Mouse (Mus musculus) spleen, postnatal 14 days (tissue): ENCODE measurements around the gene Nktr.

ENCODE experiments used
- DNase-seq, 2 experiments: peaks; one replicate each; pipeline ENCODE4 v3.0.0; 2021 to 2022; ENCODE audit warnings: low spot score in 2 of 2

The Nktr gene

GRCm38 (mm10) chr9:121718792-121719318 lies at the start of gene Nktr:
Gene Nktr (plus strand): TSS chr9:121719169.
- peak; percentile 92 to 94 for DNase-seq

GRCm38 (mm10) chr9:121669348-121669791 lies 49.6 kb upstream of the Nktr start:
- DNase-seq: peak; percentile 24 to 37

- DNase-seq: no peak
Observed at GRCm38 (mm10) chr9:121671300-121671699, 47.7 kb upstream of the Nktr start.

GRCm38 (mm10) chr9:121672311-121672710 lies 46.7 kb upstream of the Nktr start:
- DNase-seq: no peak

GRCm38 (mm10) chr9:121673716-121674115 lies 45.3 kb upstream of the Nktr start:
- no peak for DNase-seq

- peak; percentile 22 to 27 for DNase-seq
Observed at GRCm38 (mm10) chr9:121675011-121675410, 44.0 kb upstream of the Nktr start.

- no peak for DNase-seq
Observed at GRCm38 (mm10) chr9:121675556-121675955, 43.4 kb upstream of the Nktr start.

GRCm38 (mm10) chr9:121677069-121677468 lies 41.9 kb upstream of the Nktr start:
- DNase-seq: no peak

GRCm38 (mm10) chr9:121677476-121677875 lies 41.5 kb upstream of the Nktr start:
- DNase-seq: no peak

GRCm38 (mm10) chr9:121679549-121679948 lies 39.4 kb upstream of the Nktr start:
- peak in 1 of 2 experiments; percentile 41 for DNase-seq

- no peak for DNase-seq
Observed at GRCm38 (mm10) chr9:121681191-121681590, 37.8 kb upstream of the Nktr start.

GRCm38 (mm10) chr9:121682037-121682680 lies 36.8 kb upstream of the Nktr start:
- no peak for DNase-seq

GRCm38 (mm10) chr9:121684702-121685101 lies 34.3 kb upstream of the Nktr start:
- DNase-seq: no peak

- no peak for DNase-seq
Observed at GRCm38 (mm10) chr9:121690200-121690651, 28.7 kb upstream of the Nktr start.

- no peak for DNase-seq
Observed at GRCm38 (mm10) chr9:121690734-121691133, 28.2 kb upstream of the Nktr start.

GRCm38 (mm10) chr9:121694736-121695135 lies 24.2 kb upstream of the Nktr start:
- no peak for DNase-seq

GRCm38 (mm10) chr9:121696626-121697025 lies 22.3 kb upstream of the Nktr start:
- DNase-seq: no peak

GRCm38 (mm10) chr9:121697150-121698049 lies 21.6 kb upstream of the Nktr start:
- peak; percentile 50 to 70 for DNase-seq

- no peak for DNase-seq
Observed at GRCm38 (mm10) chr9:121704261-121704645, 14.7 kb upstream of the Nktr start.

GRCm38 (mm10) chr9:121704646-121705625 lies 14.0 kb upstream of the Nktr start, which contains the start of gene Sec22c:
Gene Sec22c (minus strand): TSS chr9:121705490.
- peak; percentile 86 for DNase-seq

GRCm38 (mm10) chr9:121706029-121706675 lies 12.8 kb upstream of the Nktr start:
- DNase-seq: no peak
